Mouse (Mus musculus): Measurements from ENCODE around the gene Zfp345. TPM values are rescaled to one million over a fixed set of nuclear protein-coding genes. Genes with fewer than 3 reads are reported as not detected.

The Zfp345 gene
- polyA plus RNA-seq, 1 experiment, result 0.25 TPM

Other genes with a start within 250 kb of the Zfp345 start
- gene Gm21994, start 229.5 kb downstream of the Zfp345 start, polyA plus RNA-seq (2012; fragmentation: generic; extraction: Trizol), result 0.77 TPM
- gene Gm14124, start 227.6 kb downstream of the Zfp345 start, polyA plus RNA-seq (2012; fragmentation: generic; extraction: Trizol), result 0.02 TPM
- gene Gm10130, start 161.4 kb downstream of the Zfp345 start, polyA plus RNA-seq (2012; fragmentation: generic; extraction: Trizol), result not detected
- 1.1 TPM for gene 3300002I08Rik, start 122.3 kb downstream of the Zfp345 start, polyA plus RNA-seq (2012; fragmentation: generic; extraction: Trizol)
- gene Zfp442, start 33.6 kb downstream of the Zfp345 start, polyA plus RNA-seq (2012; fragmentation: generic; extraction: Trizol), result 0.35 TPM
- gene Cst7, start 85.3 kb upstream of the Zfp345 start, polyA plus RNA-seq (2012; fragmentation: generic; extraction: Trizol), result not detected
- 31.4 TPM for gene Apmap, start 123.5 kb upstream of the Zfp345 start, polyA plus RNA-seq (2012; fragmentation: generic; extraction: Trizol)
- not detected for gene Acss1, start 183.4 kb upstream of the Zfp345 start, polyA plus RNA-seq (2012; fragmentation: generic; extraction: Trizol)
- not detected for gene Vsx1, start 204.3 kb upstream of the Zfp345 start, polyA plus RNA-seq (2012; fragmentation: generic; extraction: Trizol)